Comparison of ENCODE assay signal across 8 mouse cellular contexts in genomic region chr15:66353825-66354452, GRCm38 (mm10).
A peak's percentile ranks its signal among the peaks of the same experiment; 100 is the strongest.
DNase-seq lines count a peak whose midpoint lies in the region; ATAC-seq and TF ChIP-seq lines count a peak whose summit lies in the region.

No protein-coding gene starts in this region.

- no peak for TF ChIP-seq EP300 in liver, postnatal 0 days (IDR thresholded peaks at IDR 0.05; ENCODE audit: low read depth)

- no peaks in the 10 kb centered on the region for H3K27me3 ChIP-seq in kidney, embryonic 15.5 days
- H3K27me3 ChIP-seq in liver, postnatal 0 days (ENCODE audit: insufficient read depth, low read length) = no peaks in the 10 kb centered on the region

- DNase-seq in kidney, postnatal 10 days = peak; percentile 37
- DNase-seq in brain, embryonic 18.5 days (ENCODE audit: low read depth, low spot score) = peak; percentile 69
- DNase-seq in frontal cortex, postnatal 25 days (ENCODE audit: low spot score in 2 of 2) = peak; percentile 14 to 60
- peak; percentile 20 to 30 for DNase-seq in layer of hippocampus, postnatal 36 days
- DNase-seq in skeletal muscle tissue, adult 2 months (ENCODE audit: low read depth, low spot score) = peak; percentile 10
- DNase-seq in liver, postnatal 0 days = no peak
- DNase-seq in thymus, postnatal 10 days (ENCODE audit: low spot score in 2 of 2) = no peak

- ATAC-seq in kidney, embryonic 15.5 days (replicated peaks; ENCODE audit: low FRiP score) = no peak
- no peak for ATAC-seq in liver, postnatal 0 days

- 64% methylated on average over 3 of the region's 3 CpGs for WGBS in kidney, embryonic 15.5 days
- WGBS in liver, postnatal 0 days (ENCODE audit: insufficient replicate concordance) = 68% methylated on average over 3 of the region's 3 CpGs

- H3K9ac ChIP-seq in kidney, embryonic 15.5 days = no peak overlapping the region
- no peak overlapping the region for H3K9ac ChIP-seq in liver, postnatal 0 days (replicated peaks)

- no peak overlapping the region for H3K27ac ChIP-seq in kidney, embryonic 15.5 days
- H3K27ac ChIP-seq in liver, postnatal 0 days (ENCODE audit: low read depth) = no peak overlapping the region

- no peak overlapping the region for H3K4me3 ChIP-seq in kidney, embryonic 15.5 days (replicated peaks)
- no peak overlapping the region for H3K4me3 ChIP-seq in liver, postnatal 0 days (ENCODE audit: low read depth, low read length)

- H3K36me3 ChIP-seq in kidney, embryonic 15.5 days = no peaks in the 10 kb centered on the region
- no peaks in the 10 kb centered on the region for H3K36me3 ChIP-seq in liver, postnatal 0 days (replicated peaks; ENCODE audit: insufficient read depth, low read length)

- H3K4me1 ChIP-seq in kidney, embryonic 15.5 days = no peaks in the 10 kb centered on the region
- H3K4me1 ChIP-seq in liver, postnatal 0 days (ENCODE audit: insufficient read depth) = no peaks in the 10 kb centered on the region

- TF ChIP-seq CTCF in liver, postnatal 0 days (IDR thresholded peaks at IDR 0.05; ENCODE audit: low read depth) = no peak

- H3K9me3 ChIP-seq in kidney, embryonic 15.5 days (replicated peaks) = no peaks in the 10 kb centered on the region
- no peaks in the 10 kb centered on the region for H3K9me3 ChIP-seq in liver, postnatal 0 days (ENCODE audit: low read length)

- H3K4me2 ChIP-seq in kidney, embryonic 15.5 days = no peak overlapping the region
- no peak overlapping the region for H3K4me2 ChIP-seq in liver, postnatal 0 days (ENCODE audit: low read depth, low read length)

Comparison
In these comparisons a context has a peak if more than half of its experiments do, and no peak if none do; other contexts are left out.
1. DNase-seq: peak in kidney, postnatal 10 days (single experiment), brain, embryonic 18.5 days (single experiment), frontal cortex, postnatal 25 days (2 of 2), layer of hippocampus, postnatal 36 days (2 of 2) and skeletal muscle tissue, adult 2 months (single experiment); none in liver, postnatal 0 days (single experiment) and thymus, postnatal 10 days (0 of 2).